Mouse (Mus musculus) cerebellum, adult 8-10 months (tissue): ENCODE measurements around the gene Gigyf2.
"Not testable (repeated sequence)": the region's sequence is repeated elsewhere in the genome, so short reads cannot be mapped to it uniquely, and the experiment has no call there.

Source experiments
- DNase-seq: peaks from one replicate; pipeline ENCODE4 v3.0.0; 2022

Gigyf2 gene

GRCm38 (mm10) chr1:87456425-87456824 is 129.6 kb downstream of the Gigyf2 start:
- DNase-seq, result no peak

GRCm38 (mm10) chr1:87458045-87458444 is 131.2 kb downstream of the Gigyf2 start:
- no peak for DNase-seq

GRCm38 (mm10) chr1:87459856-87460255 is 133.1 kb downstream of the Gigyf2 start:
- not testable (repeated sequence) for DNase-seq

GRCm38 (mm10) chr1:87467469-87467868 is 140.7 kb downstream of the Gigyf2 start:
- DNase-seq, result no peak

GRCm38 (mm10) chr1:87468321-87468720 is 141.5 kb downstream of the Gigyf2 start:
- no peak for DNase-seq

- not testable (repeated sequence) for DNase-seq
These were observed 143.2 kb downstream of the Gigyf2 start, which contains the start of gene Snorc for GRCm38 (mm10) chr1:87469971-87470370. Gene Snorc (plus strand): TSS chr1:87470271.

- no peak for DNase-seq
These were observed 145.1 kb downstream of the Gigyf2 start for GRCm38 (mm10) chr1:87471914-87472313.

- DNase-seq, result no peak
These were observed 145.8 kb downstream of the Gigyf2 start for GRCm38 (mm10) chr1:87472576-87472975.

- DNase-seq, result no peak
These were observed 148.5 kb downstream of the Gigyf2 start for GRCm38 (mm10) chr1:87475076-87475895.

GRCm38 (mm10) chr1:87482546-87482945 is 155.7 kb downstream of the Gigyf2 start:
- no peak for DNase-seq

GRCm38 (mm10) chr1:87486386-87486785 is 159.6 kb downstream of the Gigyf2 start:
- DNase-seq, result peak; percentile 86

GRCm38 (mm10) chr1:87492285-87492684 is 165.5 kb downstream of the Gigyf2 start:
- no peak for DNase-seq

- no peak for DNase-seq
These were observed 166.7 kb downstream of the Gigyf2 start for GRCm38 (mm10) chr1:87493542-87493941.
